Mouse (Mus musculus) layer of hippocampus, postnatal 25 days (tissue): ENCODE data around the gene Cphx2. TPM values are rescaled to one million over a fixed set of nuclear protein-coding genes. Genes with fewer than 3 reads are reported as not detected.

Experiments used
- total RNA-seq, 2 experiments: library from RNA; stranded (reverse); gene quantifications; 2 replicates each; pipeline ENCODE4 v1.2.3; 2021

Cphx2 gene
- total RNA-seq, 2 experiments from 2014 or later, result not detected

Other genes with a start within 250 kb of the Cphx2 start
- gene Anxa11, start 239.4 kb upstream of the Cphx2 start, total RNA-seq, result 10 to 100 TPM; 64.8 to 69.7 TPM
- gene Plac9a, start 178.4 kb upstream of the Cphx2 start, total RNA-seq, result 1 to 10 TPM in 1 of 2 experiments, not detected in 1; 1.2 TPM
- gene Tmem254a, start 153.8 kb upstream of the Cphx2 start, total RNA-seq, result 1 to 10 TPM; 6.1 to 7.2 TPM
- not detected for gene Cphx1, start 143.2 kb upstream of the Cphx2 start, total RNA-seq
- under 1 TPM in 1 of 2 experiments, not detected in 1; 0.47 TPM for gene Duxbl1, start 102.9 kb upstream of the Cphx2 start, total RNA-seq
- 1 to 10 TPM; 3.0 to 5.3 TPM for gene Gm9780, start 38.8 kb upstream of the Cphx2 start, total RNA-seq
- gene Tmem254c, start 14.2 kb upstream of the Cphx2 start, total RNA-seq, result 10 to 100 TPM; 34.3 to 34.5 TPM
- not detected for gene Cphx3, start 781 bp downstream of the Cphx2 start, total RNA-seq
- 1 to 10 TPM; 1.5 to 2.6 TPM for gene Duxbl2, start 36.8 kb downstream of the Cphx2 start, total RNA-seq
- 10 to 100 TPM in 1 of 2 experiments, 1 to 10 TPM in 1; 9.9 to 11.1 TPM for gene Plac9b, start 101.0 kb downstream of the Cphx2 start, total RNA-seq
- 10 to 100 TPM; 16.2 to 17.3 TPM for gene Tmem254b, start 125.5 kb downstream of the Cphx2 start, total RNA-seq
- under 1 TPM; 0.35 to 0.49 TPM for gene Duxbl3, start 176.4 kb downstream of the Cphx2 start, total RNA-seq